Mouse (Mus musculus) gastrocnemius, postnatal 10 days (tissue): Measurements from ENCODE around the gene Wwtr1. TPM values are rescaled to one million over a fixed set of nuclear protein-coding genes. Genes with fewer than 3 reads are reported as not detected.

ENCODE experiments used
- DNase-seq: peaks from one replicate; pipeline ENCODE4 v3.0.0; 2021; ENCODE audit warnings: mixed read lengths
- total RNA-seq, 2 experiments: library from RNA; stranded (reverse); gene quantifications; 2 replicates each; pipeline ENCODE4 v1.2.3; 2021

Gene Wwtr1
- total RNA-seq, 2 experiments from 2014 or later = 49.1 to 52.7 TPM

DNA sequence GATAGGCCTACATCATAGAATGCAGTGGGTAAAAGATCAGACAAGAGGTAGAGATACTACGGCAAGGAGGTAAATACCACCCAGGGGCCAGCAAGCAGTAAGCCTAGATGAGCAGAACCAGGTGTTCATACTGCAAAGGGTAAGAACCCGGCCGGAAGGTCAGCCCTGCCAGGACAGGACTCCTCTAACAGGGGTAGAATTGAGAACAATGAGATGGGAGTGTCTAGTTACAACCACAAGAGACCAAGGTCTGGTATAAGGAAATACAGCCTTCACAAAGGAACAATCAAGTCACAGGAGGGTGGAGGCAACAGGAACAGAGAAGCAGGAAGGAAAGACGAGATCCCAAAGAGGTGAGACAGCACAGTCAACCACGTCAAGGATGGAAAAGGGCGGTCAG lies 16.9 kb downstream of the Wwtr1 start:
- no peak for DNase-seq

DNA sequence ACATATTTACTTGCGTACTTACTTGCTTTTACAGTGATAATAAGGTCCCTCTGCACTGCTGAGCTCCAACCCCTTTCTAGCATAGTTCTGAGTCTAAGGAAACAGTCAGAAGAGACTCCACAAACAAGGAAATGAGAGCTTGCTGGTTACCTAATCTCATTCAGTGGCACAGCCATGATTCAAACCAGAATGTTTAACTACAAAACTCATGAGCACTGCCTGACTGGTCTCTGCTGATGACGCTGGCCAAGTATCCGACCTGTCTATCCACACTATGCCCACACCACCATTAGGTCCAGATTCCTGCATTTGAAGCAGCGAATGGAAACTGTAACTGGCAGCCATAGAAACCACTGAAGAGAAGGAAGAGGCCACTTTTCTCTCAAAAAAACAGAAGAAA lies 18.3 kb downstream of the Wwtr1 start:
- DNase-seq = no peak

DNA sequence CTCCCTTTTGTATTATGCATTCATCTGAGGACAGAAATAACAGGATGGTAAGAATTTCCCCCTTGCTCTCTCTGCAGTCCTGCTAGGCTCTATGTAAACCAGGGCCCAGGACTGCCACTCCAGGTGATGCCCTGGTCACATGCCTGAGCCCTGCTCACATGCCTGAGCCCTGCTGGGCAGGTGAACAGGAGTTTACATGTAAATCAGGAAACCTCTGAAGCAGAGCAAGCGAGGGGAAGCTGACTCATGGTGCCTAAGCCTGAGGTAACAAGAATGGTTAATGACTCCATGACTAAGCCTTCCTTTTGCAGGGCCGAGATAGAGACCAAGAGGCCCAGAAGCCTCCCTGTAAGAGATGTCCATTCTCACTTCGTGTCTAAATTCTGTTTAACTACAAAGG lies 20.1 kb downstream of the Wwtr1 start:
- DNase-seq = no peak

DNA sequence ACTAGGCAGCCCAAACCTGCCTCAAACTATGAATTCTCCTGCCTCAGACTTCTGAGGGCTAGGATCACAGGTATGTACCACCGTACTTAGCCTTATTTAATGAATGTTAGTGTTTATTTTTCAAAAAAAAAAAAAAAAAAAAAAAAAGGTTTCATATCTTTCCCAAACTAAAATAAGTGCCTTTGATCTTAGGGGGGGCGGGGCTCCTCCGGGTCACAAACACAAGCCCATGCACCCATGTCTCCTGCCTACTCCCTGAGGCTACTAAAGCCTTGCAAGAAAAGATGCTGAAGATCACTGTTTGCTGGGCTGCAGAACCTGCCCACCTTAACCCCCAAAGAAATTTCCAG lies 20.8 kb downstream of the Wwtr1 start:
- DNase-seq = no peak

DNA sequence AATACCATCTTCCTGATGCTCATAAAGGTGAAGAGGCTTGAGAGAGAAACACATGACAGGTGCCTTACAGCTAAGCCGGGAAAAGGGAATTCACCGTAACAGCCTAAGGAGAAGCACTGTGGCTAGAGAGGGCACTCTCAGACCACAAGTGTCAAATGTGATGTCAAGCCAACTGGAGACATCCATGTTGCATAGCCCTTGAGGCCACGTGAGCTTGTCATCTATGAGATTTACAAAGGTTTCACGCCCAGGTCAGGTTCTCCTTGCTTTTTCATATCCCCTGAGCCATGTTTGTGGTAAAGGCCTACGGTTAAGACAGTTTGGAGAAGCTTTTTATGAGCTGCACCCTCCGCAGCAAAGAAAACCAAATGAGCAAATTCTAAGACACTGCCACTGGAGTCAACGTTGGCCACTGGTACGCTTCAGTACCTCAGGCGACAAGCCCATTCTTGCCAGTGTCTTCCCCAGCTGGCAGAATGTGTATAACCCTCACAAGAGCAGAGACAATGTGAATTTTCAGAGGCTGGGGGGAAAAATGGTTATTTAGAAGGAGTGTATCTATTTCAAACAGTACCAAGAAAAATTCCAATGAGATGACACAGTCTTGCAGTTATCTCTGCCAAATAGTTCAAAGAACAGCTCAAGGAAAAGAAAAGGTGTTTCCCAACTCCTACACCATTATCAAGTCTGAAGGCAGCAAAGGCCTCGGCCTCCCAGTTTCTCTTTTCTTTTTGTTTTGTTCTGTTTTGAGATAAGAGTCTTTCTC lies 21.4 kb downstream of the Wwtr1 start:
- no peak for DNase-seq

DNA sequence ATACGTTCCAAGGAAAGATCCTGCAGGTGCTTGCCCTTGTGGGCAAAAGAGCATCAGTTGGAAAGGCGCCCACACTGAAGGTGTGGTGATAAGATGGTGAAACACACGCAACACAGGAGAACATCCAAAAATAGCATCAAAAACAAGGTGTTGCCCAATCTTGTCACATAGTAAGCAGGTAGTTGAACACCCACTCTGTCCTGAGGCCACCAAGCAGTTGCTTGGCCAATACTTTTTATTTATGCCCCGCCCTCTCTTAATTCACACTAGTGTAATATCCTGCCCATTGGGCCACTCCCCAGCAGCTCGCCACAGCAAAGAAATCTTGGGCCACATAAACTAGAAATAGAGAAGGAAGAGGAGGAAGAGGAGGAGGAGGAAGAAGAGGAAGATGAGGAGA lies 22.6 kb downstream of the Wwtr1 start:
- no peak for DNase-seq

DNA sequence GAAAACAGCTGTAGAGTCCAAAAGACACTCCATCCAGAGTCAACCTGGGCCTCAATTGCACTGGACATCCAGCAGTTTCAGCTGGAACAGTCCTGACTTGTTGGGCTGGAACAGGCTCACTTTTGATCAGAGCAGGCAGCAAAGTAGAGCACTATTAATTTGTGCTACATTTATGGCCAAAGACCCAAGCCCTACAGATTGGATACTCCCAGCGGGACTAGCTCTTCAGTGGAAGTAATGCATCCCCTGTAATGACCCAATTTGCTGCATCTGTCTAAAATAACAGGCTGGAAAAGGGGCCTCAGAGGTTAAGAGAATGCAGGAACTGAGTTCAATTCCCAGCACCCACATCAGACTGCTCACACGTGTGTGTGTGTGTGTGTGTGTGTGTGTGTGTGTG lies 24.5 kb downstream of the Wwtr1 start:
- DNase-seq = no peak

DNA sequence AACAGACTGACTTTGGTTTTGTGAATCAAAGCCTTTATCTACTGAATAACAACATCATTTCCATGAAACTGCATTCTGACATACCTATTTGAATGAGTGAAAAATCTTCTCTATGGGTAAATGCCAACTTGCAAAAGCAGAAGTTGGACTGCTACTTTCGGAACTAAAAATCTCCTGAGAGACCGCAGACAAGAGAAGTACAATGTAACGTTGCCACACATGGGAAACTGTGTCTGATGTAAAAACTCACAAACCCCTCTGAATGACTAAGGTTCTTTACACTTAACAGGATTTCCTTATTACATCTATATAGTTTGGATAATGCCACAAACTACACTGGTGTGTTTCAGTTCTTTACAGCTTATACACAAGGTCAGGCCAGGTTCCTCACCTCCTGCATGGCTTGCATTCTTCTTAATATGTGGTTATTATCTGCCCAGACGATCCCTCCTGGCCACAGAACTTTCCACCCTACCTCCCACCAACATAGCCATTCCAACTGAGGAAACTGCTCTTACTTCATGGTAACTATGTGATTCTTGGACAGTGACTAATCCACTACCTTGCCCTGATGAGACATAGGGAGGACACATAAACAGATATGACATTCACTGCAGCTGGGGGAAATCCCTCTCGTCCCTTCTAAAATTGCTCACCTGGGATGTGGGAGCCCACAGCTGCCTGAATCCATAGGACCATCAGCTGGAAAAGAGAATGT lies 25.1 kb downstream of the Wwtr1 start:
- no peak for DNase-seq

DNA sequence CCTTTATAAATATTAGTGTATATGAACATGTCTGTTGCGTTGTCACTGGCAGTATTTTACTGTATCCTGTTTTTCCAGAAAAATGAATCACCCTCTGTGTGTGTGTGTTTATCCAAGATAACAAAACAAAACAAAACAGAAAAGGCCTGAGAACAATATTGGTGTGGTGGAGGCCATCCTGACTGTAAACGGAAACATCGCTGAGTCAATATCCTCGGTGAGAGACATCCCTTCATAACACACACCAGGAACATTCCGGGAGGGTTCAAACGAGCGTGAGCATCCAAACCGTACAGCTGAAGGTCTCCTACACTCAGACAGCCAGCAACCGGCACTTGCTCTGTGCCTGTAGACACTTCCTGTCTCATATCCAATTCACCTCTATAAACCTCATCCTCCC lies 31.6 kb downstream of the Wwtr1 start:
- DNase-seq = no peak

DNA sequence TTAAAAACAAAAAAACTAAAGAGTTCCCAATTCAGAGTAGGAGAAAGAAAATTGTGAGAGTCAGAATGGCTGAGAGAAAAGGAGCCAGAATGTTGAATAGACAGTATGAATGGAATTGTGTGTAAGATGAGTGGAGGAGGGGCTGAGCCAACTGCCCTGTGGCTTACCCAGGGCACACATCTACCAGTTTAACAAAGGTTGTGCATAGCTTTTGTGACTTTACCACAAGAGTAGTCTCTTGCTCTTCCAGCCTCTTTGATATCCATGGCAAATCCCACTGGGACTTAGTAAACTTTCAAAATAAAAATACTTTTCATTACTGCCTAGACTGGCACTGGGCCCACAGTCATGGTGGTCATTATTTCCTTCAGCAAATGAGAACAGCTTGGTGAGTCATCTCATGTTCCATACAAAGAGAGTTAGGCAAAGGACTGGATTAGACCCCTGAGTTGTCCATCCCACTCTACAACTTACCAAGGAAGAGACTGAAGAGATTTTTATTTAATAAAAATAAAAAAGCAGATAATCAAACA lies 32.8 kb downstream of the Wwtr1 start:
- no peak for DNase-seq

DNA sequence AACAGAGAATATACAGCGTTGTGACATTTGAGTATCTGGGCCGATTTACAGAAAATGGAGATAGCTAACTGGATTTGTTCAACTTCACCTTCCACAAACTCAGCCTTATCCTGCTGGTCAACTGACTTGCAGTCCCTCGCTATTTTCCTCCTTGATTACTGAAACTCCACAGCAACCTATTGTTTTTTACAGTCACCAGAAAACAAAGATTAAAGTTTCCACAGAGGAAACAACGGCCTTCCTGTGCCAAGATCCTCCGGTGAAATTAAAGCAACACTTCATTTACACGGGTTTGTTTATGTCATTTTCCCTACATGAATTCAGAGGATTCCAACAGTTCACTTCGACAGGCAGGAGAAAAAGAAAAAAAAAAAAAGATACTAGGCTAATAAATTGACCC lies 34.5 kb downstream of the Wwtr1 start:
- DNase-seq = no peak

DNA sequence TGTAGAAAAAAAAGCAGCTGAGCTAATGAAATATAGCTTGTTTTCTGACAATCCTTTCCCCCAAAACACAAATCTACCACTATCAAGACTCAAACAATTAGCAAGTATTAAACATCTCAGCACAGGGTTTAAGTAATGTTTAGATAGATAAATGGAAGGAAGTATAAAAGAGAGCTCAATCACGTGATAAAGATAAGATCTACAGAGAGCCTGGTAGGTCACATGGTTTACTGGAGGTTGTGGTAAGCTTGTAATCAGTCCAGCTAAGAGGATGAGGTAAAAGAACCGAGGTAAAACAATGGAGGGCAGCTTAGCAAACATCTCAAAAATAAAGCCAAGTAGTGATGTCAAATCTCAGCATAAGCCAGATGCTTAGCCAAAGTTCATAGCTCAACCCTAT lies 35.2 kb downstream of the Wwtr1 start:
- no peak for DNase-seq

DNA sequence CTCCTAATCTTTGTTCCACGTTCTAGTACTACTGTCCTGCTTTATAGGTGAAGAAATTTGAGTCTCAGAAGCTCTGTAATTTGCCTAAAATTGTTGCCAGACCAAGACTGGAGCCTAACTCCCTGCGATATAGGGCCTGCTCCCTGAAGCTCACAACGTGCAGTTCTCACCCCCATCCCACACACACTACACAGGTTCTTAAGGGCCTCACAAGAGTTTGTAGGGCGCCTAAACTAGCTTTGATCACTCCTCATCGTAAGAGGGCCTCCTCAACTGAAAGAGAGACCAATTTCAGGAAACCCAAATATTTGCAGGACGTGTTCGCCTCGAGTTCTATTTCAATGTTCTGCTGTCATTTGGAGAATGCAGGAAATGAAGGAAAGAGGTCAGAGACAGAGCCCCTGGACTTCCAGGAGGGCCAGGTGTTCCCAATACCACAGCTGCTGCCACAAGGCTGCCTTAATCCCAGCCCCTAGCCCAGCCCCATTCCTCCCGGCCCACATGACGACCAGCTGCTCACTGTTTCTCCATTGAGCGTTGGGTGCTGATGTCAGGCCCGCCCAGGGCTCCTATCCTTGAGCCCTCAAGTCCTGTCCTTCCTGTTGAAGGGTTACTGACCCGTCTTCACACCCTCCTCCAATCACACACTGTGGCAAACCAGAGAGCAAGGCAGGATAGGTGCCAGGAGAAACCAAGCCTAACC lies 40.1 kb downstream of the Wwtr1 start:
- DNase-seq = no peak

DNA sequence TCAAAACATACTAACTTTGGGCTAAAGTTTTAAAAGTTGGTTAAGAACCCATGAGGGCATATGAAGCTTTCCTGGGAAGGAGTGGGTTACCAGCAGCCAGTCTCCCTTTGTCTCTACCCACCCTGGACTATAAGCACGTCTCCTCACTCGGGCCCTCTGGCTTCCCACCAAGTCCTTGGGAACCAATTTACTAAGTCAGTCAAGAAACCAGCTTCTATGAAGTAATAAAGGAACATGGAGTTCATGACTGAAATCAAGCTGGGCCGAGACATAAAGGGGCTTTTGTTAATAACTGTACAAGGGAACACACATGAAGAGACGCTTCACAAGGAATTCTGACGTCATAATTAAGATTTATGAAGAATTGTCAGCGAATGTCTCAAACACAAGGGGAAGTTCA lies 41.3 kb downstream of the Wwtr1 start:
- DNase-seq = no peak

DNA sequence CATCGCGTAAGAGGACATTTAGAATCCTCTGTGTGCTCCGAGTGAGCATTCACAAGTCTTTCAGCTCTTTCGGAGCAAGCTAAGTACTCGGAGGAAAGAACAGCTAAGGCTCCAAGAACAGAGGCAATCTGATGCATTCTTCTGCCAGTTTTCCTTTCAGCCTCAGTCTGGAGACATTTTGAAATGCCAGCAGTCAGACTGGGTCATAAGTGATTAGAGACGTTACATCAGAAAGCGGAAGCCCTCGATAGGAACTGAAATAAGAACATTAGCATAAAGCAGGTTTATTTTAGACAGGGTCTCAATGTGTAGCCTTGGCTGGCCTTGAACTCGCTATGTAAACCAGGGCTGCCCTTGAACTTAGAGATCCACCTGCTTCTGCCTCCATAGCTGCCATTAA lies 41.8 kb downstream of the Wwtr1 start:
- no peak for DNase-seq

DNA sequence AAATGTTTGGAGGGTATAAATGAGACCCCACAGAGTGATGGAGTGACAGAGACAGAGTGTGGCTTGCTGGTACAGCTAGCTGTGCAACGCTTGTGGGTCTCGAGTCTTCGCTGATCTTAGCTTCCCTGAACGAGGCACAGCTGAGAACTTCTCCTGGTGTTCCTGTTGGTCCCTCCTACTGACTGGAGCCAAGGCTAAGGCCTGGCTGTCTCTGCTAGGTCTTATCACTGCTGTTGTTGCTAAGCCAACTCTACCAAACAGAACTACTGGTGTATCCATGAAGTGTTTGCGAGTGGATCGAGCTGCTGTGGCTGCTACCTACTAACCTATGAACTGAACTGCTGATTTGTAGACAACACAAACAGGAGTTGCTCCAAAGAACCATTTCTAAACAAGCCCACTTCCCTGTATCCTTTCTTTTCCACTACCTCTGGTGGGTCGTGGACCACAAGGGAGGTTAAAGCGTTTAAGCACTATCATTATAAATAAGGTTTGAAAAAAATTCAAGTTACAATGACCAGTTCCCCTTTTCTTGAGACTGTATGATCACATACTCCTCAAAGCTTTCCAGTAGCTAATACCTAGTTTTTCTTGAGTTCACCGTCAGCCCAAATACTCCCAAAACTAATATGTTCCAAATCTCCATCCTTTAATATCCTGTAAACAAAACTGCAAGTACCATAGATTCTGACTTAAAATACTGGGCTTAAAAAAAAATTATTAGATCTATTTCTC lies 42.6 kb downstream of the Wwtr1 start:
- no peak for DNase-seq

DNA sequence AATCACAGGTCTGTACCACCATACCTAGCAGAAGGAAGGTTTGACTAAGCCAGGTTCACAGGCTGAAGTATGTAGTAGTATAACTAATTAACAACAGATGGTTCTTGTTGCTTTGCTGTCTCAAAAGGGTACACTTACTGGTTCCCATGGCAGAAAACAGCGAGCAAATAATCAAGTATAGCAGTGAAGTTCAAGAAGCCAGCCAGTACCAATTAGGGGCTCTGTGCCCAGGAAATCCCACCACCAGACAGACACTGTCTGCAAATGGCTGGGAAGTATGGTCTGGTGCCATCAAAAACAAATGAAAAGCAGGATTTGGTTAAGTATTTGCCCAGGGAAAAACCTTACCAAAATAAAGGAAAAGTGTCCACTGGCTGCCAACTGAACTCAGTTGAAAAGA lies 44.9 kb downstream of the Wwtr1 start:
- no peak for DNase-seq

DNA sequence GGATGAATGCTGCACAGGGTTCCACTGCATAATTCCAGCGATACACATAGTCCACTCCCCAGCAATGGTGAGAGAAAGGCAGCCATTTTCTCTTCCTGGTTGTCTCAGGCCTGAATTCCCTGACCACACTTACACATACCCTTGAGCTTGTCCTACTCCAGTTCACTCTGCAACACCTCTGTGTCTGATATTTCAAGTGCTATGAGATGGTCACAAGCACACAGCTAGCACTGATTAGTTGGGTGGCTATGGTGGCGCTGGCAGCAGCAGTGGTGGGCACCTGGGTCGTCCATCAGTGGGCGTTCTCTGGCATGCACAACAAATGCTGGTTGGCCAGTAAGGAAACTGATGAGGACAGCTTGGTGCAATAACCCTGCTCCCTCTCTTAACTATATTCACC lies 45.5 kb downstream of the Wwtr1 start:
- DNase-seq = no peak

DNA sequence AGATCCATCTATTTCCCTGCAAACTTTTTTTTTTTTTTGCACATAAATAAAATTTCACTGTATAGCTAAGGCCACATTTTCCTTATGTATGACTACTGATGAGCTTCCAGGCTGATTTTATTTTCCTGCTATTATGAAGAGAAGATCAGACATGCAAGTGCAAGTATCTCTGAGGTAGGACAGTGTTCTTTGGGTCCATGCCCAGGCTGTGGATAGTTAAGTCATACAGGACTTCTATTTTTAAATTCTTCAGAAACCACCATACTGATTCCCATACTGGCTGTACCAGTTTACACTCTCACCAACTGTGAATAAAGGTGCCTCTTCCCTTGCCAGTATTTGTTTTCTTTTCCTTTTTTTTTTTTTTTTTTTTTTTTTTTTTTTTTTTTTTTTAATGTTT lies 48.6 kb downstream of the Wwtr1 start:
- no peak for DNase-seq

DNA sequence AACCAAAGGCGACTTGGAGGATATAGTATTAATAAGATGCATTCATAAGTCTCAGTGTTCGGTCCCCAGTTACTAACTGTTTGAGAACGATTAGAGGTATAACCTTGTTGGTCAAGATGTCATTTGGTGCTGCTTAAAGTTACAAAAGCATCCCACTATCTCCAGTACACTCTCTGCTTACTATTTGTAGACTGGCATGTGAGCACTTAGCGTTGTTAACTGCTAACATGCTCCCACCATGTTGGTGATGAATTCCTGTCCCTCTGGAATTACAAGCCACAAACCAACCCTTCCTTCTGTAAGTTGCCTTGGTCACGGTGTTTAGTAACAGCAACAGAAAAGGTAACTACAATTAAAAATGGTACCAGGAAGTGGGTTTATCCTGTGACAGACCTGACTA lies 52.6 kb downstream of the Wwtr1 start:
- DNase-seq = no peak

DNA sequence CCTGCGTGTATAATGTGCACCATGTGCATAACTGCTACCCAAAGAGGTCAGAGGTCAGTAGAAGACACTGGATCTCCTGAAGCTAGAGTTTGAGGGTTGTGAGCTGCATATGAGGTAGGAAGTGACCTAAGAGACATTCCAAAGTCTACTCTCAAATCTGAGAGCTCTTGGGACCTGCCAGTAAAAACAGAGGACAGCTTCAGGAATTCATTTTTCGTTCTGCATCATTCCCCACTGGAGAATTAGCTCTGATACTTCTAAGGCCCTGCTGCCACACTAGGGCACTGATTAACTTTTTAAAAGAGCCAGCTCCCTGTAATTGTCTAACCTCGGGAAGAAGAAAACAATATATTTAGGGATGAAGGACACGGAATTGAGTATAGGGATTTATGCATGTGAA lies 53.8 kb downstream of the Wwtr1 start:
- no peak for DNase-seq

DNA sequence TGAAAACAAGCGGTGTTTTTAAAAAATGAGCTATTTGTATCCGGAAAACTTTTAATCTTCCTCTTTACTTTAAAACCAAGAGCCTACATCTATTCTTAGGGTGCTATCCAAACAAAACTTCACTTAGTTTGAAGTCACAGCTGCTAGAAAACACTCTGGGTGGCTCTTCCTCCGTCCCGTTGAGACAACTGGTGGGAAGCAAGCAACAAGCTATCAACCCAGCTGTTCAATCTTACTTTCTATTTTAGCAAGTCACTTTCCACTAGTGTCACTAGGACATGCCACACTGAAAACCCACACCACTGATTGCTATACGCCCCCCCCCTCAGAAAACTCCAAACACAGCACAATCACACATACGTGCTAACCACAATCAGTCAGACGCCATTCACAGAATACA lies 55.7 kb downstream of the Wwtr1 start:
- no peak for DNase-seq

DNA sequence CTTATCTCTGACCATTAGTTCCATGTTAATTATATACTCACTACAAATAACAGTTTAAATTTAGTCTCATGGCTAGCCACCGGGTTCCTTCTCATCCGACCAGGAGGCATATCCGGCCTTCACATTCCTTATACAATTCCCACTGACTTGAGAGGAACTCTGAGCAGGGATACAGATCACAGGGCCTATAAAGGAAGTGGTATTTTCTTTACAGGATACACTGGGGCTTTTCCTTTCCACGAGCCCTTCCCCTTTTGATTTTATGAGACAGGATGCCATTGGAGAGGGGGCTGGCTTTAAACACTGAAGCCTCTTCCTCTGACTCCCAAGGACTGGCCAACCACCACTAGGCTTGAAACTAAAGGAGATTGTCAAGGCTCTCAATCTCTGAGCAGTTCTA lies 59.6 kb downstream of the Wwtr1 start:
- no peak for DNase-seq
